Mouse (Mus musculus) liver, embryonic 14.5 days (tissue): ENCODE data around the gene Mup19. TPM values are rescaled to one million over a fixed set of nuclear protein-coding genes. Genes with fewer than 3 reads are reported as not detected.
"Not testable (repeated sequence)": the region's sequence is repeated elsewhere in the genome, so short reads cannot be mapped to it uniquely, and the experiment has no call there.

Source experiments
- ATAC-seq: fragments of 200-750 bp; cut with Nextera tagmentation; 2 replicates; pipeline ENCODE4 v1.8.0; 2017; ENCODE audit warnings: moderate number of reproducible peaks, mild to moderate bottlenecking, moderate library complexity; ENCODE audit not compliant: insufficient read depth
- DNase-seq, 3 experiments: peaks; one replicate each; pipeline ENCODE4 v3.0.0-alpha.2; 2012 to 2013; ENCODE audit warnings: low read depth in 3 of 3, low spot score in 3 of 3
- H3K27ac ChIP-seq: fragments of 300-500 bp; sonication (generic); 2 replicates; pipeline ENCODE4 v1.5.1; 2014; ENCODE audit warnings: moderate library complexity, mild to moderate bottlenecking, control low read depth, inconsistent platforms
- H3K27me3 ChIP-seq: fragments of 300-500 bp; sonication (generic); 2 replicates; pipeline ENCODE4 v1.6.1; 2014; ENCODE audit warnings: mild to moderate bottlenecking, low read length, moderate library complexity; ENCODE audit not compliant: control insufficient read depth, insufficient read depth
- H3K36me3 ChIP-seq: fragments of 300-500 bp; sonication (generic); replicated peaks from 2 replicates; pipeline ENCODE4 v1.6.1; 2014; ENCODE audit warnings: low read depth; ENCODE audit not compliant: control insufficient read depth, insufficient read depth
- H3K4me1 ChIP-seq, 2 experiments: fragments of 200-500 bp in 1 of 2; fragments of 300-500 bp in 1 of 2; sonication (generic) in 1 of 2; replicated peaks; 2 replicates each; pipeline ENCODE4 v1.6.1; 2012 to 2014; ENCODE audit warnings: antibody characterized with exemption in 1 of 2, inconsistent platforms in 1 of 2, low read length in 1 of 2; ENCODE audit not compliant: control insufficient read depth in 2 of 2, insufficient read depth in 2 of 2
- H3K4me2 ChIP-seq: fragments of 300-500 bp; sonication (generic); 2 replicates; pipeline ENCODE4 v1.6.1; 2014; ENCODE audit warnings: low read depth, mild to moderate bottlenecking, control low read depth, moderate library complexity
- H3K4me3 ChIP-seq, 2 experiments: fragments of 200-500 bp in 1 of 2; fragments of 300-500 bp in 1 of 2; sonication (generic) in 1 of 2; 2 replicates each; pipeline ENCODE4 v1.5.1; 2012 to 2014; ENCODE audit warnings: low read depth in 2 of 2, low read length in 2 of 2, mild to moderate bottlenecking in 2 of 2, control low read depth in 1 of 2, inconsistent platforms in 1 of 2, moderate library complexity in 1 of 2; ENCODE audit not compliant: insufficient read depth in 1 of 2
- H3K9ac ChIP-seq: fragments of 300-500 bp; sonication (generic); replicated peaks from 2 replicates; pipeline ENCODE4 v1.6.1; 2014; ENCODE audit warnings: mild to moderate bottlenecking, control low read depth, moderate library complexity
- H3K9me3 ChIP-seq: fragments of 300-500 bp; sonication (generic); 2 replicates; pipeline ENCODE4 v1.6.1; 2016; ENCODE audit warnings: low read length, mixed read lengths; ENCODE audit not compliant: control insufficient read depth
- CTCF ChIP-seq: IDR thresholded peaks from 2 replicates; pipeline ENCODE4 v1.5.1; 2016; ENCODE audit warnings: antibody characterized with exemption, low read depth, control low read depth
- EP300 ChIP-seq: IDR thresholded peaks from 2 replicates; pipeline ENCODE4 v1.6.1; 2016; ENCODE audit warnings: antibody characterized with exemption, low read depth
- WGBS: fragments of 180-500 bp; shearing (Covaris S2); extraction: QIAGEN DNeasy Blood & Tissue Kit; methylation state at CpG from one replicate; pipeline ENCODE4 v1.1.7; 2014; ENCODE audit not compliant: insufficient replicate concordance; 5-methylcytosine and 5-hydroxymethylcytosine counted together
- polyA plus RNA-seq, 2 experiments: library from polyadenylated mRNA; depleted of rRNA in 1 of 2; stranded (reverse) in 1 of 2; unstranded in 1 of 2; fragments of >200 nt; fragmentation: Nextera tagmentation in 1 of 2; extraction: Ambion mirVana in 1 of 2; gene quantifications; 2 replicates each; pipeline versions ENCODE4 v1.2.1 to v1.2.3; 2012 to 2014

The Mup19 gene
- polyA plus RNA-seq (2012; rRNA removed) (not detected in 2 replicates), polyA plus RNA-seq (2014; fragmentation: Nextera tagmentation; extraction: Ambion mirVana) (not detected in 2 replicates)

DNA sequence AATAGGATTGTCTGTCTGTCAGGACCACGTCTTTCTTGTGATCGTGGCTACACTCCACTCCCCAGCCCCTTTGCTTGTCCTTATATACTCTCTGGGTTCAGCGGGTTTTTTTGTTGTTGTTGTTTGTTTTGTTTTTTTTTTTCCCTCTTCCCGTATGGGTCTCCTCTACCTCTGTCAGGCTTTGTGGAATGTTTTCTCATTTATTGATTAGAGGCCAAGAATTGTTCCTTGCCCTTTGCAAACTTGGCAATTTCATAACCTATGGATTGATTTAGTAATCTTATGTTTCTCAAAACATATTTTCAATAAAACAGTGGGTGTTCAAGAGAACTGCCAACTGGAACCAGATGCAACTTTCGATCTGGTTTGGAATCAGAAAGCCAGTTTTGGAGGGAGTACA, at the start of gene Mup19:
Gene Mup19, minus strand, starts transcription at position 101 of the 400 bp plus-strand sequence.
- H3K4me1 ChIP-seq, H3K9me3 ChIP-seq, H3K4me3 ChIP-seq, H3K9ac ChIP-seq, H3K27me3 ChIP-seq, DNase-seq, H3K27ac ChIP-seq, H3K4me2 ChIP-seq, ATAC-seq, H3K36me3 ChIP-seq: not testable (repeated sequence)
- 80% methylated on average over 1 of the region's 5 CpGs for WGBS

DNA sequence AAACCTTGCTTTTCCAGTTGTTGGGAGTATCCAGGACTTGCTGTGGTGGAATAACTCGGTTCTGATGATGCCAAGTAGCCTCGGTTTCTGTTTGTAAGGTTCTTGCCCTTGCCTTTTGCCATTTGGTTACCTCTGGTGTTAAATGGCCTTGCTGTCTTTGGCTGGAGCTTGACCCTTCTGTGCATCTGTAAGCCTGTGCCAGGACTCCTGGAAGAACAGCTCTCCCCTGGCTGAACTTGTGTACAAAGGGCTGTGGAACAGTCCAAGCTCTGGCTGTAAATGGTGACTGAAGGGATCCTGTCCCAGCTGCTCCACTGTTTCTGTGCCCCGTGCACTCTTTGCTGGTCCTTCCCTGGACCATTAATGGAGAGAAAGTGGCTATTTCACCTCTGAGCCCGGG, 47.1 kb upstream of the Mup19 start:
- no peak for TF ChIP-seq EP300
- TF ChIP-seq CTCF = no peak
- Histone ChIP-seq H3K4me2 (no peak overlapping the region), H3K9ac (no peak overlapping the region), H3K27ac (no peak overlapping the region), H3K4me1 (no peaks in the 10 kb centered on the region), H3K36me3 (no peaks in the 10 kb centered on the region), H3K27me3 (no peaks in the 10 kb centered on the region), H3K9me3 (no peaks in the 10 kb centered on the region), H3K4me3 (no peak overlapping the region)
- DNase-seq (no peak), ATAC-seq (no peak)
- 45% methylated on average over 4 of the region's 4 CpGs for WGBS

DNA sequence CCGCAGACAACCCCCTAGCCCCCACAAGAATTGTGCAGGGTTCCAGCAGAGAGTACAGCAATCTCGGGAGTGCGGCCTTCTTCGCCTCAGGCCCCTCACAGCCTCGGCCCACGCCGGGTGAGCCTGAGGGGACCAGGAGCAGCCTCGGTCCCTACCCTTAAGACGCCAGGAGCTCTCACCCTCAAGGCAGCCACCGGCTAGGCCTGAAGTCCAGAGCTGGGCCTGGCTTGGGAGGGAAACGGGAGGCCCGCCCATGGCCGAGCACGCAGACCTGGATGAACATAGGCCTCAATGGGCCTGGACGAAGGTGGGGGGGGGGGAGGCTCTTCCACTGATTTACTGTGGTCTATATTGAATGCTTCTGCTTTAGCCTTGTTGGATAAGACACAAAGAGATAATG, 41.1 kb upstream of the Mup19 start:
- Histone ChIP-seq H3K27ac (no peak overlapping the region), H3K27me3 (no peaks in the 10 kb centered on the region), H3K9me3 (no peaks in the 10 kb centered on the region), H3K36me3 (no peaks in the 10 kb centered on the region), H3K9ac (no peak overlapping the region), H3K4me3 (no peak overlapping the region), H3K4me1 (no peaks in the 10 kb centered on the region), H3K4me2 (no peak overlapping the region)
- no peak for ATAC-seq
- no peak for DNase-seq
- TF ChIP-seq EP300 (no peak), CTCF (no peak)
- 75% methylated on average over 15 of the region's 15 CpGs for WGBS

DNA sequence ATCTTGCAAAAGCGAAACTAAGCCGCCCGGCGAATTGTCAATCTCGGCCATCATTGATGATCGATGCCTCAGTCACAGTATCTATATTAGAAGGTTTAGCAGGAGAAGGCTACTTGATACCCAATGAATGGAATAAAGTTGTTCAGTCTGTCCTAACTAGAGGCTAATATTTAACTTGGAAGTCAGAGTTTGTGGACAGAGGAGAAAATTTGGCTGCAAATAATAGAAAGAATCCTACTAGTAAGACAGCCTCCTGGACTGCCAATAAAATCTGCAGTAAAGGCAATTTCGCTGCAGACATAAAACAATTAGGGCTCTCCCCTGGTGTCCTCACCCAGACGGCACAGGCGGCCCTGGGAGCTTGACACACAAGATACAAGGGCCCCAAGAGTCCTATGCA, 40.5 kb upstream of the Mup19 start:
- not testable (repeated sequence) for DNase-seq, H3K36me3 ChIP-seq, H3K4me3 ChIP-seq, H3K4me1 ChIP-seq, H3K9me3 ChIP-seq, H3K4me2 ChIP-seq, H3K9ac ChIP-seq, ATAC-seq, H3K27me3 ChIP-seq, H3K27ac ChIP-seq
- 75% methylated on average over 9 of the region's 9 CpGs for WGBS

DNA sequence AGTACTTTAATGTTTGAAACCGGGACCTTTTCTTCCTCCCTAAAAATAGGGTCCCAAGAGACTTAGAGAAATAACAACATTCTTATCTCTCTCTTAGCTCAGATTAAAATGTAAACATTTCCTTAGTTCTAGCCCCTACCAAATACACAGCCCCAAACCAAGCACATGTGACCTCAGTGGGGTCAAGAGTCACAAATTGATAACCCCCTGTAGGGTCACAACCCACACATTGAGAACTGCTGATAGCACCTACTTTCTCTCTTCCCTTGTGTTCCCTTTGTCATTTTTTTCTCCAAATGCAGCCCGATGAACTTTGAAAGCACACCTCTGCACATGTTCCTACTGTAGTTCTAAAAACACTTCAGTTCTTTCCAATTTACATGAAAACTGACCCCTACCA, 33.5 kb upstream of the Mup19 start:
- H3K4me2 ChIP-seq = no peak overlapping the region
- no peaks in the 10 kb centered on the region; the same call in 1 of the 2 replicates for H3K9me3 ChIP-seq
- DNase-seq = peak in 2 of 3 experiments; percentile 2 to 28
- no peak overlapping the region for H3K27ac ChIP-seq
- H3K4me1 ChIP-seq = 0 out of 4 replicates have a peak, but pooled peaks cover 0 to 2% of the 10 kb centered on the region in 2 experiments
- no peaks in the 10 kb centered on the region for H3K27me3 ChIP-seq
- TF ChIP-seq EP300 = no peak
- TF ChIP-seq CTCF = no peak
- peak; percentile 26; the same call in 1 of the 2 replicates for ATAC-seq
- H3K4me3 ChIP-seq = no peak overlapping the region
- no peak overlapping the region for H3K9ac ChIP-seq
- 44% methylated on average over 2 of the region's 2 CpGs for WGBS
- no peaks in the 10 kb centered on the region for H3K36me3 ChIP-seq

DNA sequence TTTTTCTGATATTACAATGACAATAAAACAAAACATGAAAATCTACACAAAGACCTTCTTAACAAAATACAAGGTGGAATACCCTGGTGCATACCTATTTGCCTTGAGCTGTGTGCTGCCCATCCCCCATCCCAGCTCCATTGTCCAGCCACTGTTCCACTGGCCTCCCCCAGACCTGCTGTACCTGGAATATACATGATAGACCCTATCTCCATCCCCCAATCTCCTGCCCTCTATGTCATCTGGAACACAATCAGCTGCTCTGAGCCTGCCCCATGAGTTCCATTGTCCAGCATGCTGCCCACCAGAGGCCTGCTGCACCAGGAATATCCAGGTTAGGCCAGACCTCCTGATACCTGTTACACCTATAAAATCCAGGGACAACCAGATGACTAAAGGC, 31.4 kb upstream of the Mup19 start:
- Histone ChIP-seq H3K9ac (no peak overlapping the region), H3K4me3 (no peak overlapping the region), H3K9me3 (no peaks in the 10 kb centered on the region; the same call in 1 of the 2 replicates), H3K4me1 (0 out of 4 replicates have a peak, but pooled peaks cover 0 to 2% of the 10 kb centered on the region in 2 experiments), H3K36me3 (no peaks in the 10 kb centered on the region), H3K27me3 (no peaks in the 10 kb centered on the region), H3K4me2 (no peak overlapping the region), H3K27ac (no peak overlapping the region)
- TF ChIP-seq CTCF (no peak), EP300 (no peak)
- DNase-seq (no peak), ATAC-seq (no peak)
